Mouse (Mus musculus): ENCODE data around the gene Pnrc1. TPM values are rescaled to one million over a fixed set of nuclear protein-coding genes. Genes with fewer than 3 reads are reported as not detected.

Pnrc1 gene
- total and polyA plus RNA-seq, 3 experiments: 7.6 to 14.4 TPM; not detected in 1

DNA sequence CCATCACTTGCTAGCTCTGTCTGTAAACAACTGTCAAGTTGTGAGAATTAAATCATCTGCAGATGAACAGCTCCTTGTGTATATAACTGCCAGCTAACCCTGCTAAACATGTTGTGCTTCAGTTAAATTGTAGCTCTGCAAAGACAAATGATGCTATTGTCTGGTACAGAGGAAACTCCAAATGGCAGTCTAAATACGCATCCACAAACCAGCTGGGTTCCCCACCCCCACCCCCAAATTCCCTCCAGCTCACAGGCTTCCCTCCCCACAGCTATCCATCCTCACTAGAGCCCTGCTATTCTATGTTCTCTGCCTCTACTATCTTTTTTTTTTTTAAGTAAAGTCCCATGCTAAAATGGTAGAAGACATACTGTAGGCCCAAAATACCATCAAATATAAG lies 68.1 kb downstream of the Pnrc1 start:
- DNase-seq (ENCODE audit: low read depth, low spot score): no peak
- Histone ChIP-seq H3K4me3 (ENCODE audit: control insufficient read depth in 1 of 2, insufficient read depth in 1 of 2, low read depth in 2 of 2, low read length in 2 of 2) (no peak overlapping the region), H3K27me3 (ENCODE audit: control insufficient read depth in 1 of 2, insufficient read depth in 2 of 2, low read length in 2 of 2) (peaks cover 2 to 3% of the 10 kb centered on the region in 2 experiments; a peak in 3 of 4 replicates), H3K9me3 (replicated peaks; ENCODE audit: insufficient read depth, low read length) (no peaks in the 10 kb centered on the region), H3K36me3 (ENCODE audit: control insufficient read depth in 1 of 2, insufficient read depth in 2 of 2, low read length in 2 of 2) (no peaks in the 10 kb centered on the region), H3K27ac (ENCODE audit: control insufficient read depth, low read depth, low read length) (no peak overlapping the region), H3K4me1 (ENCODE audit: control insufficient read depth in 1 of 2, insufficient read depth in 2 of 2, low read length in 2 of 2) (no peaks in the 10 kb centered on the region), H3K9ac (ENCODE audit: control insufficient read depth, low read depth, low read length, poor library complexity, severe bottlenecking) (no peak overlapping the region), H3K79me2 (ENCODE audit: control insufficient read depth, insufficient read depth, low read length, poor library complexity) (no peaks in the 10 kb centered on the region)
- TF ChIP-seq SIN3A (IDR thresholded peaks at IDR 0.05; ENCODE audit: low read length) (no peak), HCFC1 (IDR thresholded peaks at IDR 0.05; ENCODE audit: low read depth, low read length) (no peak), MEF2A (IDR thresholded peaks at IDR 0.05; ENCODE audit: extremely low read depth, insufficient replicate concordance, low read depth, low read length, poor library complexity, severe bottlenecking) (no peak), TCF12 (IDR thresholded peaks at IDR 0.05; ENCODE audit: low read depth, low read length) (no peak), UBTF (IDR thresholded peaks at IDR 0.05; ENCODE audit: borderline replicate concordance, insufficient read depth, low read depth, low read length) (no peak), BHLHE40 (IDR thresholded peaks at IDR 0.05; ENCODE audit: borderline replicate concordance, low read depth, low read length) (no peak), RCOR1 (IDR thresholded peaks at IDR 0.05; ENCODE audit: low read depth, low read length) (no peak), SMC3 (IDR thresholded peaks at IDR 0.05; ENCODE audit: low read depth, low read length) (no peak), NELFE (IDR thresholded peaks at IDR 0.05; ENCODE audit: low read depth, low read length) (no peak), ZNF384 (IDR thresholded peaks at IDR 0.05; ENCODE audit: low read depth, low read length) (no peak), MAX (IDR thresholded peaks at IDR 0.05; ENCODE audit: low read length) (no peak), CTCF (IDR thresholded peaks at IDR 0.05 in 2 of 3, conservative IDR thresholded peaks at IDR 0.05 in 1 of 3; ENCODE audit: control insufficient read depth in 1 of 3, insufficient read depth in 1 of 3, low read depth in 2 of 3, low read length in 3 of 3, poor library complexity in 1 of 3, severe bottlenecking in 1 of 3) (no peak), TBP (IDR thresholded peaks at IDR 0.05; ENCODE audit: low read depth, low read length) (no peak), GATA1 (IDR thresholded peaks at IDR 0.05; ENCODE audit: low read depth, low read length) (no peak), GABPA (IDR thresholded peaks at IDR 0.05; ENCODE audit: low read depth, low read length) (no peak), POLR2AphosphoS5 (IDR thresholded peaks at IDR 0.05; ENCODE audit: borderline replicate concordance, low read depth, low read length) (no peak), JUND (IDR thresholded peaks at IDR 0.05; ENCODE audit: low read depth, low read length) (no peak), CHD1 (IDR thresholded peaks at IDR 0.05; ENCODE audit: low read depth, low read length) (no peak), POLR2A (IDR thresholded peaks at IDR 0.05; ENCODE audit: control insufficient read depth in 1 of 2, insufficient read depth in 1 of 2, low read depth in 1 of 2, low read length in 2 of 2, poor library complexity in 1 of 2) (no peak), POLR2AphosphoS2 (IDR thresholded peaks at IDR 0.05; ENCODE audit: low read length) (no peak)

All from MEL (cell line).